Mouse (Mus musculus) kidney, adult 9 months (tissue): ENCODE data around the gene Rhoa.
A peak's percentile ranks its signal among the peaks of the same experiment; 100 is the strongest.

ENCODE experiments used
- DNase-seq: peaks from one replicate; pipeline ENCODE4 v3.0.0; 2022

Gene Rhoa

GRCm38 (mm10) chr9:108341139-108341475, 35.2 kb downstream of the Rhoa start:
- peak; percentile 53 for DNase-seq

DNA sequence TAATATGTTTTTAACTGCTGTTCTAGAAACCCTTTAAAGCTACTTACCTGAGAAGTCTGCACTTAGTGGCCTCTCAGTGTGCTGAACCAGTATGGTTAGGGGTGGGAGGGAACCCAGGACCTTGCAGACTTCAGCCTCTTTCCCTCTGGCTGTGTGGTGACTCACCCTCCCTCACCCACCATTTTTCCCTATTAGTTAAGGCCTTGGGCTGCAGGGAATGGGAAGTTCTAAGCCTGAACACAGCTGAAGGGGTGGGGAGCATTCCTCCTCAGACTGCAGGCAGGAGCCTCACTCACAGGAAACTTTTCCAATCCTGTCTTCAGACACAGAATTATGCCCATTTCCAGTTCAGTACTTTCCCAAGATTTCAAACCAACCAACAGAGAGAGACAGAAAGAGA, 35.9 kb downstream of the Rhoa start:
- peak; percentile 54 for DNase-seq

GRCm38 (mm10) chr9:108342301-108342831, 36.4 kb downstream of the Rhoa start:
- peak; percentile 93 for DNase-seq

DNA sequence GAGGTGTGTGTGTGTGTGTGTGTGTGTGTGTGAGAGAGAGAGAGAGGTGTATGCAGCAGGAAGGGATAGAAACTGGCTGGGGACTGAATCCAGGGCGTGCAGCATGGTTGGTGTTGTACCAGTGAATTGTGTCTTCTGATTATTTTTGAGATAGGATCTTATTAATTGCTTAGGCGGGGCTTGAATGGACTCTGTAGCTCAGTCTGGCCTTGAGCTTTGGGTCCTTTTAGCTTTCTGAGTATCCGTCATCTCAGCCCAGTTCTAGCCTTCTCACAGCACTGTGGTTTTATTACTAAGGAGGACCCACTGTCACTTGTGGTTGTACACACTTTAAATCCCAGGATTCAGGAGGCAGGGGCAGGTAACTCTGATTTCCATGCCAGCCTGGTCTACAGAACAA, 37.4 kb downstream of the Rhoa start:
- peak; percentile 22 for DNase-seq

GRCm38 (mm10) chr9:108343835-108344234, 37.9 kb downstream of the Rhoa start:
- DNase-seq, result no peak

DNA sequence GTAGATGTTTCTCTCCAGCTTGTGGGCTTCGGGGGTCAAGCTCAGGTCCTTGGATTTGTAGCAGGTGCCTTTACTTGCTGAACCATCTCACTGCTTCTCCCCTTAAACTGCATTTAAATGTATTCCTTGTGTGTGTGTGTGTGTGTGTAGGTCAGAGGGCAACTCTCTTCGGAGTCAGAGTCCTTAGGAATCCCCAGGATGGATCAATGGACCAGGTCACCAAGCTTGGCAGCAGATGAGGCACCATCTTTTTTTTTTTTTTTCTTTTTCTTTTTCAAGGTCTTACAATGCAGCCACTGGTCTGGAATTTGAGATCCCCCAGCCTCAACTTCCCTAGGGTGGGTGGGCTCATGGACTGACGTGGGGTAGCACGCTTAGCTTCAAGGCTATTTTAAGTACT, 38.5 kb downstream of the Rhoa start:
- DNase-seq, result peak; percentile 17

DNA sequence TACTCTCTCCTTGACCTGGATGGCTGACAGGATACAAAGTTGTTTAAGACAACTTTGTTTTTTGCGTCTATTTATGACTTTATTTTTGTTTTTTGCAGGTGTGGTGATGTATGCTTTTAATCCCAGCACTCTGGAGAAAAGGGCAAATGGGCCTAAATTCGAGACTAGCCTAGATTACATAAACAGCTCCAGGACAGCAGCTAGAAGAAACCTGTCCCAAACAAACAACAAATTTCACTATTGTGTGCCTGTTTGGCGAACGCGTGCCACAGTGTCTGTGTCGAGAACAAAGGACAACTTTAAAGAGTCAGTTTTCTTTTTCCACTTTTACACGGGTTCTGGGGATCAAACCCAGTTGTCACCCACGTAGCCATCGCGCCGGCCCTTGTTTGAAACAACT, 41.1 kb downstream of the Rhoa start:
- peak; percentile 60 for DNase-seq

GRCm38 (mm10) chr9:108347540-108348289, 41.8 kb downstream of the Rhoa start, which contains the start of gene Usp4:
TSS of gene Usp4 (plus strand) at chr9:108347853.
- DNase-seq, result peak; percentile 90

DNA sequence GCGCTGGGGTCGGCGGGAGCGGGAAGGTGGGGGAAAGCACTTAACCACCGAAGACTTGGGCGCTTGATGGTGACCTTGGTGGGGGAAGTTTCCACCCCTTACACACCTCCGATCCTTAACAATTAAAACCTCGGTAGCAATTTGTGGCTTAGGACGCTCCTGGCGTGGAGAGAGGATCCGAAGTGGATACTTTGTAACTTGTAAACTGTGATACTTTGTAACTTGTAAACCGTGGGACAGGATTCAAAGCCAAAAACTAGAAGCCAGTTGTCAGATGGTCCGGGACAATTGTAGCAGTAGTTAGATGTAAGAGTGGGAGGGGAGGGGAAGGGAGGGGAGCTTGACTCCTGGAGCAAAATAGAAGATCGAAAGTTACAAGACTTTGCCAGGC, 42.4 kb downstream of the Rhoa start:
- DNase-seq, result peak; percentile 42

DNA sequence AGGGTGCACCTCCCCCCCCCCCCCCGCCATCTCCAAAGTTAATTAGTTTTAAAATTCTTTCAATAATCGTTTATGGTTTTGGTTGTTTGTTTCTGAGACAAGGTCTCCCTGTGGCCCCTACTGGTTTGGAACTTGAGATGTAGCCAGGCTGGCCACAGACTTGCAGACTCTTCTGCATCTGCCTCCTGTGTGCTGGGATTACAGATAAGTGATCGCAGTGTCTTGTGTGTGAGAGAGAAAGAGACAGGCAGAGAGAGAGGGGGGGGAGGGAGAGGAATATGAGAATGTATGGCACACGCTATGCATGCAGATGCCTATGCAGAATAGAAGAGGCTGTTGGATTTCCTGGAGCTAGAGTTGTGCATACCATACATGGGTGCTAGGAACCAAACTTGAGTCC, 43.8 kb downstream of the Rhoa start:
- DNase-seq, result no peak

DNA sequence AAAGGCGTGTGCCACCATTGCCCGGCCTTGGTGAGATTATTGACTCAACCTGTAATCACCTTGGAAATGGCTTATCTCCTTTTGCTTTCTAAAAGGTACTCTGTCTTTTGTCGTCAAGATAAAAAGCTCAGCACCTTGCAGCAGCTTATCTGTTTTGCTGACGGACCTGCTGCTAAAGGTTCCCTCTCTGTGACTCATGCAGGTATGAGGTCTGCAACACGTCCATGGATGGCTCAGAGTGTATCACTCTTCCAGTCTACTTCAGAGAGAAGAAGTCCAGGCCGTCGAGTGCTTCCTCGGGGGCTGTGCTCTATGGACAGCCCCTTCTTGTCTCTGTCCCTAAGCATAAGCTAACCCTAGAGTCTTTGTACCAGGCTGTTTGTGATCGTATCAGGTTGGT, 72.3 kb downstream of the Rhoa start:
- DNase-seq, result no peak

DNA sequence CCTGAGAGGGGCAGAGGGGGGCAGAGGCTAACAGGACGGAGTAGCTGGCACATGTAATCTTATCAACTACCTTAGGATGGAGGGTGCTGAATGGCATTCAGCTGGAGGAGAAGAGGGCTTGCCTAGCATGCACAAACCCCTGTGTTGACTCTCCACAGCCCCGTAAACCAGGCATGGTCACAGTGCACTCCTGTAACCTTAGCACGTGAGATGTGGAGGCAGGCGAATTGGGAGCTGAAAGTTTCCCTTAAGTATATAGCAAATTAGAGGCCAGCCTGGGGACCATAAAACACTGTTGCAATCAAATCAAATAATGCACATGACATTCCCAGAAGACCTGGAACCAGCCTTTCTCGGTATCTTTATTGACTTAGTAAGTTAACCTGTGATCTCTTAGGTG, 72.8 kb downstream of the Rhoa start:
- no peak for DNase-seq

DNA sequence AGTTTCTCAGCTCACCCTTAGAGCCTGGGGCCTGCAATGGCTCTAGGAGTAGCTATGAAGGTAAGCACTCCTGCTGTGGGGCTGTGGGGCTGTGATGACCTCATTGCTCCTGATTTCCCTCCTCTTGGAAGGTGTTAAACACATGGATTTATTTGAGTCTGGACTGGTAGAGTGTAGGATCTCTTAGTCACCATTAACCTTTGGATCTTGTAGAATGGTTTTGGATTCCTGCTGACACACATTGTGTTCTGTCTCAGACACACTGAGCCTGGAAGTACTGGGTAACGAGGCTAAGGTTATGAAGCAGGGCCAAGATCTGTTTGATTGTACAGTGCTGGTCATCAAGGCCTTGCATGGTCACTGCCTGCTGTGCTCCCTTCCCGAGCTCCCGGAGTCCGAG, 73.4 kb downstream of the Rhoa start:
- no peak for DNase-seq

- no peak for DNase-seq
Observed at GRCm38 (mm10) chr9:108381382-108381781, 75.5 kb downstream of the Rhoa start.

DNA sequence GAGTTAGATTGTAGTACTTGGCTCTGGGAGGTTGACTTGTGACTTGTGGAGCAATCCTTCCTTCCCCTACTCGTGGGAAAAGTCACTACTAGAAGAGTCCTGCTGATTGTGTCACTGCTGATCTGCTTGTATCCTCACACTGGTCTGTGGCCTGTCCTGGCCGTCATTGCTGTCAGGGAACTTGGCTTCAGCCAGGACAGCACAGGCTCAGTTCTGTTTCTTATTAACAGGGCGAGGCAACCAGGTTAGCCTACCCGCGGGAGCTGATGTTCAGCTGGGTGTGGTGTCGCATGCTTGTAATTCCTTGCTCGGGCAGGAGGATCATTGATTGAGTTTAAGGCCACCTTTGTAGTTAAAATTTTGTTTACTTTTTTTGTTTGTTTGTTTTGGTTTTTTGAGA, 79.1 kb downstream of the Rhoa start:
- DNase-seq, result peak; percentile 79

DNA sequence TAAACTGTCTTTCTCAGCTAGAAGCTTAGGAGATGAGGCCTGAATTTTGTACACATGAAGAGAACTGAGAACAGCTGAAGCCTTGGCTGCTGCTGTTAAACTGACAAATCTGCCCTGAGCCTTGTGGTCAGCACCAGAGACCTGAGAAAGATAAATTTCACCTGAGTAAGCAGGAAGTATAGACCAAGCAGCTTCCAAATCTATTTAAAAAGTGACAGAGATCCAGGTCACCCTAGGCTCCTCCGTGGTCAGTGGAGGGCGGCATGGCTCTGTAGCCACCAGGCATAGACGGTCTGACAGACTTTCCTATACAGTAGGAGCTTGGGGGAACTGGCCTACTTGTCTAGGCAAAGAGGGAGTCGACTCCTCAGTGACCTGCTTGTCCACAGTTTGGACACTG, 80.9 kb downstream of the Rhoa start:
- no peak for DNase-seq
